Mouse (Mus musculus) myocyte (in vitro differentiated cells): ENCODE data around the gene Arfip2.

Source experiments
- E2F4 ChIP-seq: IDR thresholded peaks from one replicate; pipeline ENCODE4 v1.6.1; 2011; ENCODE audit warnings: mild to moderate bottlenecking, control low read depth, moderate library complexity; ENCODE audit not compliant: insufficient read depth
- MAX ChIP-seq: IDR thresholded peaks from one replicate; pipeline ENCODE4 v1.6.1; 2011; ENCODE audit warnings: low read depth, mild to moderate bottlenecking, control low read depth
- MYOD1 ChIP-seq, 3 experiments: IDR thresholded peaks; one replicate each; pipeline ENCODE4 v1.6.1; 2011; ENCODE audit warnings: control low read depth in 2 of 3, low read depth in 2 of 3, mild to moderate bottlenecking in 2 of 3, moderate library complexity in 1 of 3; ENCODE audit not compliant: insufficient read length in 2 of 3, control insufficient read depth in 1 of 3
- POLR2A ChIP-seq: IDR thresholded peaks from one replicate; pipeline ENCODE4 v1.6.1; 2011; ENCODE audit warnings: low read depth, mild to moderate bottlenecking, control low read depth, moderate library complexity; ENCODE audit not compliant: insufficient read length
- POLR2AphosphoS2 ChIP-seq: IDR thresholded peaks from one replicate; pipeline ENCODE4 v1.6.1; 2011; ENCODE audit warnings: low read depth, control low read depth; ENCODE audit not compliant: insufficient read length
- TCF12 ChIP-seq: IDR thresholded peaks from one replicate; pipeline ENCODE4 v1.6.1; 2011; ENCODE audit warnings: mild to moderate bottlenecking, control low read depth; ENCODE audit not compliant: poor library complexity, insufficient read depth, severe bottlenecking
- TCF3 ChIP-seq: IDR thresholded peaks from one replicate; pipeline ENCODE4 v1.6.1; 2011; ENCODE audit warnings: low read depth, control low read depth; ENCODE audit not compliant: insufficient read length
- USF1 ChIP-seq: IDR thresholded peaks from one replicate; pipeline ENCODE4 v1.6.1; 2011; ENCODE audit warnings: low read depth, mild to moderate bottlenecking, control low read depth, moderate library complexity

DNA sequence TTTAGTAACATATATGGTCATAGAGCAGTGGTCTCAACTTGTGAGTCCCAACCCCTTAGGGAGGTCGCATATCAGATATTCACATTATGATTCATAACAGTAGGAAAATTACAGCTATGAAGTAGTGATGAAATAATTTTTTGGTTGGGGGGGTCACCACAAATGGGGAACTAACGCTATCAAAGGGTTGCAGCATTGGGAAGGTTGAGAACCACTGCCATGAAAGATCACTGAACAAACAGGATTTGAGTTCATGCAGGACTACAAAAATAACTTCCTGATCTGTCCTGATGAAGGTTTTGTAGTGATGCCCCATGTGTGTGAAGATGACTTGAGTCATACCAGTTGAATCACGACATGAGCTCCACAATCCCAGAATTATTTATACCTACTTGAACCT is 31.7 kb downstream of the Arfip2 start:
- TF ChIP-seq POLR2A (no peak), USF1 (no peak), E2F4 (no peak), MAX (no peak), POLR2AphosphoS2 (no peak), TCF3 (no peak), MYOD1 (IDR thresholded peaks at IDR 0.05; ENCODE audit: control insufficient read depth in 1 of 3, insufficient read length in 2 of 3, low read depth in 2 of 3) (no peak), TCF12 (no peak)
